Mouse (Mus musculus) forebrain, postnatal 0 days (tissue): ENCODE measurements around the gene Anxa6. TPM values are rescaled to one million over a fixed set of nuclear protein-coding genes. Genes with fewer than 3 reads are reported as not detected.
"Not testable (repeated sequence)": the region's sequence is repeated elsewhere in the genome, so short reads cannot be mapped to it uniquely, and the experiment has no call there.

ENCODE experiments used
- ATAC-seq: fragments of 200-750 bp; cut with Nextera tagmentation; 2 replicates; pipeline ENCODE4 v1.8.0; 2017; ENCODE audit warnings: mild to moderate bottlenecking, moderate library complexity
- DNase-seq: peaks from one replicate; pipeline ENCODE4 v3.0.0-alpha.2; 2015
- H3K27ac ChIP-seq: fragments of 300-500 bp; sonication (generic); 2 replicates; pipeline ENCODE4 v1.5.1; 2014; ENCODE audit warnings: low read depth, mild to moderate bottlenecking, antibody characterized with exemption, low read length, moderate library complexity, mixed read lengths
- H3K27me3 ChIP-seq: fragments of 300-500 bp; sonication (generic); 2 replicates; pipeline ENCODE4 v1.6.1; 2014; ENCODE audit warnings: mild to moderate bottlenecking, low read length, mixed read lengths; ENCODE audit not compliant: insufficient read depth
- H3K36me3 ChIP-seq: fragments of 300-500 bp; sonication (generic); 2 replicates; pipeline ENCODE4 v1.6.1; 2014; ENCODE audit warnings: mild to moderate bottlenecking, moderate library complexity; ENCODE audit not compliant: insufficient read depth
- H3K4me1 ChIP-seq: fragments of 300-500 bp; sonication (generic); 2 replicates; pipeline ENCODE4 v1.6.1; 2014; ENCODE audit warnings: antibody characterized with exemption; ENCODE audit not compliant: insufficient read depth
- H3K4me2 ChIP-seq: fragments of 300-500 bp; sonication (generic); 2 replicates; pipeline ENCODE4 v1.6.1; 2014; ENCODE audit warnings: low read depth, mild to moderate bottlenecking, moderate library complexity
- H3K4me3 ChIP-seq: fragments of 300-500 bp; sonication (generic); 2 replicates; pipeline ENCODE4 v1.5.1; 2014; ENCODE audit warnings: low read depth, low read length, mixed read lengths
- H3K9ac ChIP-seq: fragments of 300-500 bp; sonication (generic); 2 replicates; pipeline ENCODE4 v1.6.1; 2014; ENCODE audit warnings: mild to moderate bottlenecking
- H3K9me3 ChIP-seq: fragments of 300-500 bp; sonication (generic); 2 replicates; pipeline ENCODE4 v1.6.1; 2016; ENCODE audit warnings: low read length
- CTCF ChIP-seq: sonication (generic); IDR thresholded peaks from 2 replicates; pipeline ENCODE4 v1.5.1; 2016; ENCODE audit warnings: antibody characterized with exemption, control low read depth, low read depth
- WGBS: fragments of 180-500 bp; shearing (Covaris S2); extraction: QIAGEN DNeasy Blood & Tissue Kit; methylation state at CpG from one replicate; pipeline ENCODE4 v1.1.7; 2014; 5-methylcytosine and 5-hydroxymethylcytosine counted together
- polyA plus RNA-seq: library from polyadenylated mRNA; unstranded; fragments of >200 nt; fragmentation: Nextera tagmentation; extraction: Ambion mirVana; gene quantifications from 2 replicates; pipeline ENCODE4 v1.2.1, GENCODE M21; 2015
- total RNA-seq: library from RNA; depleted of rRNA; stranded (reverse); fragments of >200 nt; gene quantifications from 2 replicates; pipeline ENCODE4 v1.2.3, GENCODE M21; 2014

The Anxa6 gene
- total and polyA plus RNA-seq, 2 experiments from 2014 or later, result 50.2 to 52.3 TPM

DNA sequence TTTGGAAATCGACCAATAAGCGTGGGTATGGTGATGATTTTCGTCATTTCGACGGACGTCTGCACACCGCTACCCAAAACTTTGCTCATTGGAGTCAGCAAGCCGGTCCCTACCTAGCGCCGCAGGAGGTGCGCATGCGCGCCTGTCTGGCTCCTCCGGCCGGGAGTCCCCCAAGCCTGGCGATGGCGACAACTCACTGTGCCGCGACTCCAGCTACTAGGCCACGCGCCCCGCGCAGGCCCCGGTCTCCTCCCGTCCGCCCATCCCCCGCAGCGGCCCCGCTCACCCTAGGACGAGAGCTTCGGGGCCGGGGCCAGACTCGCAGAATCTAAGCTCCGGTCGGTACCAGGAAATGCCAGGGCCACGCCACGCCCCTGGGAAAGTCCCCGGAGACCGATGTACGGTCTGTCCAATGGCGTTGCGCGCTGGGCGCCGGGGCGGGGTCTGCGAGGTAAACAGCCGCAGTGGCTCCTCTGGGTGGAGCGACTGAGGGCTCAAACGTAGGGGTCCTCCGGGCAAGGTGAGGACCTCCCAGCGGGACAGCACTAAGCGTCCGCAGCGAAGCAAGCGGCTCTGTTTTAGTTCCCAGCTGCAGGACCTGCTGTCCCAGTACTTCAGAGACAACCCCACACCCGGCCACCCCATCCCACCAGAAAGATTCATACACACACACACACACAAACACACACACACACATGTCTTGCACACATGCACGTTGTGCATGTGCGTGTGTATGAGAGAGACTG is 77.3 kb downstream of the Anxa6 start:
- H3K4me2 ChIP-seq, result peak overlapping the region; percentile 62
- H3K27ac ChIP-seq, result peak overlapping the region; percentile 83
- peak; percentile 100 for ATAC-seq
- 0 out of 2 replicates have a peak, but pooled peaks cover 6% of the 10 kb centered on the region for H3K4me1 ChIP-seq
- peak; percentile 97 for DNase-seq
- 1% methylated on average over 59 of the region's 59 CpGs for WGBS
- H3K4me3 ChIP-seq, result peak overlapping the region; percentile 87
- H3K27me3 ChIP-seq, result no peaks in the 10 kb centered on the region
- TF ChIP-seq CTCF, result no peak; the same call in 1 of the 2 replicates
- H3K9me3 ChIP-seq, result no peaks in the 10 kb centered on the region
- peak overlapping the region; percentile 93 for H3K9ac ChIP-seq
- H3K36me3 ChIP-seq, result no peaks in the 10 kb centered on the region

DNA sequence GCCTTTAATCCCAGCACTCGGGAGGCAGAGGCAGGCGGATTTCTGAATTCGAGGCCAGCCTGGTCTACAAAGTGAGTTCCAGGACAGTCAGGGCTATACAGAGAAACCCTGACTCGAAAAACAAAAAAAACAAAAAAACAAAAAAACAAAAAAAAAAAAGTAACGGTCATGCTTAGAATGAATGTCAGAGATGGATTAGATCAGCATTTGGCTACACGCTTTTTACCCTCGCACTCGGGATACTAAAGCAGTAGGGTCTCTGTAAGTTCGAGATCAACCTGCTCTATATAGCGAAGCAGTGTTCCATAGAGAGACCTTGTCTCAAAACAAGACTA is 77.9 kb downstream of the Anxa6 start:
- H3K9ac ChIP-seq, result peak overlapping the region; percentile 93
- WGBS, result 45% methylated on average over 10 of the region's 10 CpGs

DNA sequence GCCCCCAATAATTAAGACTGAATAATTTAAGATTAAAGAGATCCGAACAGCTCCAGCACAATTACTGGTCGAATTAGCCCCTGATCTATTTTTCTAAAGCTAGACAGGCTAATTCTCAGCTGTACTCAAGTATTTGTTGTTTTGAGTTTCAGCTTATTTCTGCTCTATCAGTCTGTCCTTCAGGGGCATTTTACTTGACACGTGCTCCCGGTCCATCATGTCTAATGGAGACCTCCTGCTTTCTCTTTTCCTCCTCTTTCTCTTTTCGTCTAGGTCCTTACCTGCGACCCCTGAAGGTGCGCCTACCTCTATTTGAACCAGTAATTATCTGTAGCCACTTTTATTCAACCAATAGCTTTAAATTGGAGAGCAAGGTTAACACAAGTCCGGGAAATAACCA is 78.5 kb downstream of the Anxa6 start:
- H3K9ac ChIP-seq, result no peak overlapping the region
- DNase-seq (no peak), ATAC-seq (no peak)
- TF ChIP-seq CTCF, result no peak
- 63% methylated on average over 8 of the region's 8 CpGs for WGBS
- H3K9me3 ChIP-seq, result no peaks in the 10 kb centered on the region
- H3K4me1 ChIP-seq, result 0 out of 2 replicates have a peak, but pooled peaks cover 6% of the 10 kb centered on the region
- H3K27ac ChIP-seq, result no peak overlapping the region
- no peaks in the 10 kb centered on the region for H3K36me3 ChIP-seq
- H3K4me3 ChIP-seq, result no peak overlapping the region
- H3K27me3 ChIP-seq, result no peaks in the 10 kb centered on the region
- no peak overlapping the region for H3K4me2 ChIP-seq

More for the DNA sequence above, 77.9 kb downstream of the Anxa6 start:
- Histone ChIP-seq H3K4me3 (peak overlapping the region; percentile 87), H3K4me2 (peak overlapping the region; percentile 62)
- not testable (repeated sequence) for H3K9me3 ChIP-seq, H3K36me3 ChIP-seq, H3K4me1 ChIP-seq, DNase-seq, H3K27me3 ChIP-seq, ATAC-seq, H3K27ac ChIP-seq

DNA sequence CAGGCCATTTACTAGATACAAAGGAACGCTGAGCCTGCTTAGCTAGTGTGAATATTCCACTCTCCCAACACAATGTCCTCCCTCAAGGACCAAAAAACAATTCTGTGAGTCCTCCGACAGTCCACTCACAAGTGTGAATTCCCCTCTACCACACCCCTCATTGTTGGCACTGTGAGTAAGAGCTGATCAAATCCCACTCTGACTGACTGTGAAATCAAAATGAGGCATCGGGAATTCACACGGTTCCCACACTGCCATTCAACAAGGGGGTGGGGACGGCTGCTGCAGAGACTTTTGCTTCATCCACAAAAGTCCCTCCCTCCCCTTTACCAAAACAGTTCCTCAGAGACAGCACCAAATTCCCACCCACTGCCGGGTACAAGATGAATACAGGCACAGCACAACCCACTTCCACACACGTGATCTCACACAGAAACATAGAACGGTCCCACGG is 79.2 kb downstream of the Anxa6 start:
- no peak overlapping the region for H3K27ac ChIP-seq
- no peak overlapping the region for H3K4me3 ChIP-seq
- no peak for TF ChIP-seq CTCF
- no peak overlapping the region for H3K9ac ChIP-seq
- 0 out of 2 replicates have a peak, but pooled peaks cover 6% of the 10 kb centered on the region for H3K4me1 ChIP-seq
- WGBS, result 26% methylated on average over 9 of the region's 9 CpGs
- H3K27me3 ChIP-seq, result no peaks in the 10 kb centered on the region
- no peak for ATAC-seq
- peak overlapping the region; percentile 5; the same call in 1 of the 2 replicates for H3K4me2 ChIP-seq
- no peaks in the 10 kb centered on the region for H3K9me3 ChIP-seq
- no peak for DNase-seq
- H3K36me3 ChIP-seq, result no peaks in the 10 kb centered on the region

DNA sequence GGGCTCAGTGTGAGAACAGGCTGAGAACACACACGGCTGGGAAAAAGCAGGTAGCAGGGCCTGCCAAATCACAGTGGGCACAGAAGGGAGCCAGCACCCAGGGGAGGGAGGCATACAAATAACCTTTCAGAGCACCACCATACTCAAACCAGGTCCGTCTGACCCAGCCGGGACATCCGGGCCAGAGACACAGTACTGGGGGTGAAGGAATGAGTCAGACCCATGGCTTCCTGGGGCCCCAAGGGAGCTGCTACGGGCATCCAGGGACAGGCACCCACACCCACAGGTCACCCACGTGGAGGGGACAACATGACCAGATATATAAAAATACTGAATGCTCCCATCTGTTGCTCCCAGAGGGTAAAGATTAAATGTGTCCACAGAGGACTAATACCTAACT is 80.6 kb downstream of the Anxa6 start:
- no peak overlapping the region for H3K27ac ChIP-seq
- H3K9me3 ChIP-seq, result no peaks in the 10 kb centered on the region
- 80% methylated on average over 6 of the region's 6 CpGs for WGBS
- H3K4me2 ChIP-seq, result no peak overlapping the region
- no peaks in the 10 kb centered on the region for H3K27me3 ChIP-seq
- H3K36me3 ChIP-seq, result no peaks in the 10 kb centered on the region
- ATAC-seq (no peak), DNase-seq (no peak)
- H3K9ac ChIP-seq, result no peak overlapping the region
- H3K4me1 ChIP-seq, result 0 out of 2 replicates have a peak, but pooled peaks cover 6% of the 10 kb centered on the region
- no peak for TF ChIP-seq CTCF
- no peak overlapping the region for H3K4me3 ChIP-seq

DNA sequence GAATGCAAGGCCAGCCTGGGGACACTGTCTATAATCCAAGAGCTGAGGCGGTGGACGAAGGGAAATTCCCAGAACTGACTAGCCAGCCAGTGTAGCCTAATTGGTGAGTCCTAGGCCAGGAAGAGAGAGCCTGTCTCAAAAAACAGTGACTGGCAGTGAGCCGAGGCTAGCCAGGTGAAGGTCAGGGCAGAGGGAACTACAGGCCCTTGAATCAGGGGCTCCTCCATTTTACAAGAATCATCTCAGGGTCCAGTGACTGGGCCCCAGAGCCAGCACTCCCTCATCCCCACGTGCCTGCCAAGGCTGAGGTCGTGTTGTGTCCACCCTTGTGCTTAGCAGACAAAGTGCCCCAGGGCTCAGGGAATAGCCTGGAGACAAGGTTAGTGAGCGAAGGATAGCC is 82.6 kb downstream of the Anxa6 start:
- no peak overlapping the region for H3K4me2 ChIP-seq
- H3K4me1 ChIP-seq, result 0 out of 2 replicates have a peak, but pooled peaks cover 6% of the 10 kb centered on the region
- H3K9ac ChIP-seq, result no peak overlapping the region
- WGBS, result 83% methylated on average over 6 of the region's 6 CpGs
- H3K36me3 ChIP-seq, result no peaks in the 10 kb centered on the region
- DNase-seq, result no peak
- no peak overlapping the region for H3K4me3 ChIP-seq
- no peak for TF ChIP-seq CTCF
- H3K9me3 ChIP-seq, result no peaks in the 10 kb centered on the region
- no peak for ATAC-seq
- no peaks in the 10 kb centered on the region for H3K27me3 ChIP-seq
- H3K27ac ChIP-seq, result no peak overlapping the region

DNA sequence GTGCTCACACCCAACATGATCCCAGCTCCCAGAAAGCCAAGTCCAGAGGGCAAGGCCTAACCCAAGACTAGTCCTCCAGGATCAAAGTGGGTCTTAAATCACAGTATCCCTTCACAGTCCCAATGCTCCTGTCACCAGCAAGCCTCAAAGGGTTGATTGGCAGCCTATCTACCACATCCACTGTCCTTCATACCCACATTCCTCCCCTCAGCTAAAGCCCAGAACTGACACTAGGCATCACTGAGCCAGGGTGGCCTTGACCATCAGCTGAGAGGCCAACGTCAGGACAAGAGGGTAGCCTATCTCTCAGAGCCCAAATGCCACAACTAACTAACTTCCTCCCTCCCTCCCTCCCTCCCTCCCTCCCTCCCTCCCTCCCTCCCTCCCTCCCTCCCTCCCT is 83.5 kb downstream of the Anxa6 start:
- H3K9ac ChIP-seq, result no peak overlapping the region
- H3K9me3 ChIP-seq, result no peaks in the 10 kb centered on the region
- 86% methylated on average over 1 of the region's 1 CpGs for WGBS
- no peak for TF ChIP-seq CTCF
- 0 out of 2 replicates have a peak, but pooled peaks cover 6% of the 10 kb centered on the region for H3K4me1 ChIP-seq
- ATAC-seq, result no peak
- no peak overlapping the region for H3K27ac ChIP-seq
- H3K36me3 ChIP-seq, result no peaks in the 10 kb centered on the region
- H3K4me3 ChIP-seq, result no peak overlapping the region
- no peak overlapping the region for H3K4me2 ChIP-seq
- no peak for DNase-seq
- H3K27me3 ChIP-seq, result no peaks in the 10 kb centered on the region
